Mouse (Mus musculus) cerebellum, adult 18-20 months (tissue): ENCODE measurements around the gene Eef1e1.
"Not testable (repeated sequence)": the region's sequence is repeated elsewhere in the genome, so short reads cannot be mapped to it uniquely, and the experiment has no call there.

Source experiments
- DNase-seq, 2 experiments: peaks; one replicate each; pipeline ENCODE4 v3.0.0; 2021

Gene Eef1e1

DNA sequence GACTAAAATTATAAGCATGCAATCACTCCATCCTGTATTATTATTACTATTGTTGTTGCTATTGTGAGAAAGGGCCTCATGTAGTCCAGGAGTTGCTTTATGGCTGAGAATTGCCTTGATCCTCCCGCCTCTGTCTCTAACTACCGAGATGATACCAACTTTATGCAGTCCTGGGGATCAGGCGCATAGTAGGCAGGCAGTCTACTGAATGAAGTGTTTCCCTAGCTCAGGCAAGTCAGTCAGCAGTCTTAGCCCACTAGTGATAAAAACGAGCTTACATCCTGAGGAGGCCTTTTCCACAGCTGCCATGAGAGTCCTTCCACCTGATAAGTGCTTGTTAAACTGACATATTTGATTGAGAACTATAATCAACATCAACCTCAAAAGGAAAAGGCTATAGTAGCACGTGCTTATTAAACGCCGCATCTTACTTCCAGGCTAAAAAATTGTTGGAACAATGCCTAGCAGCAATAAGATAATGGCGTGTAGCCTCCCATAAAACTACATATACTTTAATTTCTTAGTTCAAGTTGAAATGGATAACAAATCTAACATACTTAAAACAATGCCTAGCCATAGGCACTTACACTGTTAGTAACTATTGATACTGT is 34.5 kb downstream of the Eef1e1 start:
- no peak for DNase-seq

DNA sequence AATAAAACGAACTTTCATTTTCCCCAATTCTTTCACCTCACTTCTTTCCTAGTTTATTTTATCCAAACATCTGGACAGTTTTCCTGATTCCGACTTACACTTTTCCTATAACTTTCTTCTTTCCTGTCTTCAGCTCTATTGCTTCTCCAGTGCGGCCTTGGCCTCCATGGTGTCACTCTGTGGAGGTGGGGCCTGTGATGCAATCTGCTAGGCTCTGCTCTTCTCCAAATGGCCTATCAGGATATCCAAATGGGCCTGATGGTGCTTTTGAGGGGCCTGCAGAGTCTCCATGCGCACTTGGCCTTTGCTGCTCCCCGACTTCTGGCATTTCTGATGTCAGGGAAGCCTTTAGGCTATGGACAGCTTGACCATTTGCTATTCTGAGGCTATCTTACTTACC is 35.6 kb downstream of the Eef1e1 start:
- DNase-seq, result no peak

DNA sequence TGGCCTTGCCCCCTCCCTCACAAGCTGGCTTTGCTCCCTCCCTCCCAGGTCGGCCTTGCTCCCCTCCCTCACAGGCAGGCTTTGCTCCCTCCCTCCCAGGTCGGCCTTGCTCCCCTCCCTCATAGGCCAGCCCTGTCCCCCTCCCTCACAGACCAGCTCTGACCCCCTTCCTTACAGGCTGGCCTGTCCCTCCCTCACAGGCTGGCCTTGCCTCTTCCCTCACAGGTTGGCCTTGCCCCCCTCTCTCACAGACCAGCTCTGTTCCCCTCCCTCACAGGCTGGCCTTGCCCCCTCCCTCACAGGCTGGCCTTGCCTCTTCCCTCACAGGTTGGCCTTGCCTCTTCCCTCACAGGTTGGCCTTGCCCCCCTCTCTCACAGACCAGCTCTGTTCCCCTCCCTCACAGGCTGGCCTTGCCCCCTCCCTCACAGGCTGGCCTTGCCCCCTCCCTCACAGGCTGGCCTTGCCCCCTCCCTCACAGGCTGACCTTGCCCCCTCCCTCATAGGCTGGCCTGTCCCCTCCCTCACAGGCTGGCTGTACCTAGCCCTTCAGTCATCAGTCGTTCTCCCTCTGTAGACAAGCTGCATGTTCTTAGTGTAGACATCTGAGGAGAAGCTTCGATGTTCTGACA is 40.7 kb downstream of the Eef1e1 start:
- DNase-seq, result not testable (repeated sequence)

DNA sequence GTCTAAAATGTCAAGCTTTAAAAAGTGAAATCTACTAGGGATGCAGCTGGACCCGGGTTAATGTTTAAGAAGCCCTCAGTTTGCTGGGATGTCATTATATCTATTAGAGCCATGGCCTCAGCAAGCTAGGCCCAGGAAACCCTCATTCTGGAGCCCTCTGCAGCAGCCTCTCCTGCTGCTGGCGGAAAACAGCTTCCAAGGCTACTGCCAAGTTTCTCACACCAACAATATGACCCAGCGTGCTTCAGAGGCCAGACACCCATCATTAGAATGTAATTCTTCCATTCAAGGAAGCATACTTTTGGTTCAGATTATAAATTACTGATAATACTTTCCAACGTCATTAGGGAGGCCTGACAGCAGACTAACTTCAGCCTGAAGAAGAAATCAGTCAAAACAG is 42.0 kb downstream of the Eef1e1 start:
- DNase-seq, result no peak

DNA sequence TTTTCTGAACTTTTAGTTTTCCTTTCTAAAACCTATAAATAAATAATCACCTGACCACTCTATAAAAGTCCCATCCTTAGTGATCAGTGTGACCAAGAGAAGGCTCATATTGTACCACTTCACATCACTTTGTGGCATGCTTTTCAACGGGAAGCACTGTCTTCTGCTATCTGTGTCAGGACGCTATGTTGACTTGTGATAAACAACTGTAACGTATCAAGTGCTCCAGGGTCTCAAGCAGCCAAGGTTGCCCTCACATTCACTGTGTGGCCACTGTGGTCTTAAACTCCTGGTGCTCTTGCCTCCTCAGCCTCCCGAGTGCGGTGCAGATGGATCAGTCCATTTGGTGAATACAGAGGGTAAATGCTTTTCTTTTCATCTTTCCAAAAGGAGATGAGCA is 43.2 kb downstream of the Eef1e1 start:
- no peak for DNase-seq

DNA sequence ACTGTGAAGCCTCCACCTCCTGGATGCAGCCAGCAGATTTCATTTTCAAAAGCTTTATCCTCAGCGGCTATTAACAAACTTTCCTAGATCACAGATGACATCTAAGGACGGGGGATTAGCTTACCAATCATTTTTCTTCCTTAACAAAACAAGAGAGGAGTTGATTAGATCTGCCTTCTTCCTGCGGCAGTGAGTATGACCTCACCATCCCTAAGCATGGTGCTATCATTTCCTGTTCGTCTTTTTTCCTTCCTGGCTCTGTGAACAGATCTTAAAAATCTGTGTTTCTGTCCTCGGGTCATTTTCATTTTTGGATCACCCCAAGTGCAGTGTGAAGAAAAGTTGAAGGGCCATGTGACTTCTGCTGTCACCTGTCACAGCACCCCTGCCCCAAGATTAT is 44.6 kb downstream of the Eef1e1 start:
- DNase-seq, result no peak

DNA sequence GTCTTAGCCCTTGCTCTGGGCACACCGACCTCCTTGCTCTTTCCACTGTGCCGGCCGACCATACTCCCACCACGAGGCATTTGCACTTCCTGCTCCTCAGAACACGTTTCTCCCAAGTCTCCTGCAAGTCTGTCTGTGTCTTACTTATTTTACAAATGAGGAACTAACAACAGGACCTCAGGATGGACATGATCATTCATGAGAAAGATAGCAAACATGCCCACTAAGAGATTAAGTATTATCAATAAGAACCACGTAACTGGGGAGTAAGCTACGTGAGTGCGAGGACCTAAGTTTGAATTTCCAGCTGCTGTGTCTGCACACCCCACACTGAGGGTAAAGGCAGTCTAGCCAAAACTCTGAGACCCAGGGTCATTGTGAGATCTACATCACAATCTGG is 45.3 kb downstream of the Eef1e1 start:
- DNase-seq, result no peak

DNA sequence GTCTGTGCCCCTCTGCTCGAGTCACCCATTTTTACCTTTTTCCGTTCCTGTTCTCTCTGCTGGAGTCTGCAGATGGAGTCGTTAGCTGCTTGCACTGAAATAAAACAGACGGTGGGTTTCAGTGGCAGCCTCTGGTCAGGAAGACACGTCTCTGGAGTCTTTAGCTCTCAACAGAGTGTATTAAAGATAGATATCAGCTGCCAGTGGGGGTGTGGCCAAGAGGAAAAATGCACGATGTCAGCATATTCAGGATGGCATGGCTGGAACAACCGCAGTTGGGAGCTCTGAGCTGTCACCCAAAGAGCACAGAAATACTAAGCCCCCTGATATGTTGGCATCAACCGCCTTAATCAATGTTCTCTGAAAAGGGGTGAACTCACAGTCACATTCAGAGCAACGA is 46.2 kb downstream of the Eef1e1 start:
- no peak for DNase-seq

DNA sequence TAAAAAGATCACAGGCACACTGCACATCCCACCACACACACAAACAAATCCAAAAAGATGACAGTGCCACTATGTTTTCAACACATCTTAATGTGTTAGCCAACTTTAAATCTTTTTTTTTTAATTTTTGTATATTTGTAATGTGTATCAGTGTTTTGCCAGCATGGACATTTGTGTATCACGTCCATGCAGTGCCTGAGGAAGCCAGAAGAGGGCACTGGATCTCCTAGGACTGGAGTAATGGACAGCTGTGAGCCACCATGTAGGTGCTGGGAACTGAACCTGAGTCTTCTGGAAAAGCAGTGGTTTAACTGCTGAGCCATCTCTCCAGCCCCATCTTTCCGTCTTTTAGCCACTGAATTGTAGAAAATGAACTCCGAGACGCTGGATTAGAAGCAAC is 46.7 kb downstream of the Eef1e1 start:
- DNase-seq, result no peak

DNA sequence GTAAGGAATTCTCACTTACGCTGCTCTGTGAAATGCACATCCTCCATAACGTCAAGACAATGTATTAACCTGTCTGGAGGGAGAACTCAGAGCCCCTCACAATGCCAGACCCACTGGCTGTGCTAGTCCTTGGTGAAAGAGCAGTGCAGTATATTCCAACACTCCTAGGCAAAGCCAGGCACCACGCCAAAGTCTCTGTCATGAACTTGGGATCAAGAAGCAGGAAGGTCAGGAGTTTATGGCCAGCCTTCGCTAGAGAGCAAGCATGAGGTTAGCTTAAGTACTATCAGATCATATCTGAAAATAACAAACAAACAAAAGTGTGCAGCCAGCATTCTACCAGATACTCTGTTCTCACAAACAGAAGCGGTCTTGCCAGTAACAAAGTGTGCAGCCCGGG is 48.5 kb downstream of the Eef1e1 start:
- no peak for DNase-seq

DNA sequence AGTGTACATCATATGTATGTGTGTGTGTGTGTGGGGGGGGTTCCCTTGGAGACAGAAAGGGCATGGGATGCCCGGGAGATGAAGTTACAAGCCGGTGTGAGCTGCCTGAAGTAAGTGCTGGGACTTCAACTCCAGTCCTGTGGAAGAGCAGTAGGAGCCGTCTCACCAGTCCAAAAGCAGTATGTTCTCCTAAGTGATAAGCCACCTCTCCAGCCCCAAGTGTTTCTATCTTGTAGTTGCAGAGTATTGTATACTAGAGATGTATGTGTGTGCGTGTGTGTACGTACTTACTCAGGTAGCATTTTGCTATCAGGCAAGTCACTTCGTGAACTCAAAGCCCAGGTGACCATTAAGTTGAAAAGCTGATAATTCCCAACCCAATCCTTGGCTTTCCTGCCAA is 51.7 kb downstream of the Eef1e1 start:
- DNase-seq, result no peak

DNA sequence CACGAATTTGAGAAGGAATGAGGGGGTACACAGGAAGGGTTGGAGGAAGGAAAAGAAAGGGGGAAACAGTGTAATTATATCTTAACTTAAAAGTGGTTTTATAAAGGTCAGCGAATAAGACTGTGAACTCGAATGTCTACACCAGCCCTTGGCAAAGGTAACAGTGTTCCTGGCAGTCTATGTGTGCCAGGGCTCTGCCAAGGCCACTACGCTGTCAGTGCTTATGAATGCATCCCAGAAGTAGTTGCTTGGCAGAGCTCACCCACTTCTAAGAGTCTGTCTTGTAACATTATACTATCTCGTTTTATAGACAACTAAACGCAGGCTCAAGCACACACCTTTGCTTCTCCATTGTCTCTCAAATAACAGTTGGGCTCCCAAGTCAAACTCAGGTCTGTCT is 53.5 kb downstream of the Eef1e1 start:
- no peak for DNase-seq

DNA sequence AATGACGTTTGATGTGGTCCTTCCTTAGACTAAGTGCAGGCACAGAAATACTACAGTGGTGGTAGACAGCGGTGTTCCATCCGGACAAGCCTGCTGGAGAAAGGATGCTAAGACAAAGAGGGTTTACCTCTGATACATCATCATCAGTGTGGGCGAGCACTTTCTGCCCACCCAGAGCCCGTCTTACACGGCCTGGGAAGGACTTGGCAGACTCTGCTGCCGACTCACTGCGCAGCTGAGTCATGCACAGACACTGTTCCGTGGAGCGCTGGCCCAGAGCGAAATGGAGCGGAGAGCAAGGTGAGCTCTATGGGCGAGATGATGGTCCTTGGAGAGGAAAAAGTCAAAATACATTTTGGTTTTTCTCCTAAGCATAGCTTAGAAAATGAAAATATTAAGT is 55.9 kb downstream of the Eef1e1 start:
- DNase-seq, result no peak

DNA sequence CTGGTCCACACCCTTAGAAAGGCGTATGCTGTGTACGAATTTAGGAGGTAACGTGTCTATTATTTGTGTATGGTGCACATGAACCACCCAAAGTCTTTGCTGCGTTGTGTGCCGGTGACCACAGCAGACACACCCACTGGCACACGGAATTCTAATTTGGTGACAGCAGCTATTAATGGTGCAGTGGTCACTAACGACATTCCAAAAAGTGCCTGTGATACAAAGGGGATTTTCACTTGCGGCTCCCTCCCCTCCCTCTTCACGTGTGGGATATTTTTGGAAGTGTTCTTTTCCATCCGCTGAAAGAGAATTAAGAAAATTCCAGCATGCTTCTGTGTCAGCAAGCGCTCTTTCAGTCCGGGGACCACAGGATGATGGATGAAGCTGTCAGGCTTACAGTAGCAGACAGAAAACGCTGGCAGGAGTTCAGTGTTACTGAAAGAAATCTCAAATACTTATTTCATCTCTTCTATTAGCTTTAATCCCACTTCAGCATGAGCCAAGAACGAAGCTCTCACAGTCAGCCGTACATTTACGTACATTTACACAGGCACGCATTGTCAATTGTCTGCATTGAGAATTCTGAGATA is 56.5 kb downstream of the Eef1e1 start:
- DNase-seq, result no peak

DNA sequence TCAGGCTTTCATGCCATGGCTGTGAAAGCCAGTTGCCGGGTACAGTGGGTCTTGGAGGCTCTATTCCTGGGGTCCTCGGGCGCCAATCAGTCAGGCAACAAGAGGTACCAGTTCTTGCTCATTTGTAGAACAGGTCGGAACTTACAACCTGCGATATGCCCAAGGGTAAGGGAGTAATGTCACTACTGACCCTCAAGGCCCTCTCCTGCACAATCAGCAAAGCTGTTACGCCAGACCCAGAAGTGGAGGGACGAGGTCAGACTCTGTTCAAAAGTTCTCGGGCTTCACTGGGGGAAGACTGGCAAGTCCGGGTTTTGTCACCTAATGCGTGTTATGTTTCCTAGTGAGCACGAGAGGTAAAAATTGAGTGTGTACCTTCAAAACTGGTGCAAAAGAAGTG is 58.0 kb downstream of the Eef1e1 start:
- no peak for DNase-seq

DNA sequence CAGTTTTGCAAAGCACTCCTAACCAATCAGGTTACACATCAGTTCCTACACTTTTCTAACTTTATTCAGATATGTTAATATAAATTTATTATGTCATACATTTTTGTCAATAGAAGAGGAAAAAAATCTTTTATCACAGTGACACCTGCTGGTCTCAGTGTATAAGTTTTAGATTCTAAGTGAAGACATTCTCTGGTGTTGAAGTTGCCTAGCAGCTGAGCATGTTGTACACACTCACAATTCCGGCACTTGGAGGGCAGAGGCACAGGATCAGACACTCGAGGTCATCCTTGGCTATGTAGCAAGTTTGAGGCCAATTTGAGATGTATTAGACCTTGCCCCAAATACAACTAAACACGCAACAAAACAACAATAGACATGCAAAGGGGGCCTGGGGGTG is 61.8 kb downstream of the Eef1e1 start:
- no peak for DNase-seq

DNA sequence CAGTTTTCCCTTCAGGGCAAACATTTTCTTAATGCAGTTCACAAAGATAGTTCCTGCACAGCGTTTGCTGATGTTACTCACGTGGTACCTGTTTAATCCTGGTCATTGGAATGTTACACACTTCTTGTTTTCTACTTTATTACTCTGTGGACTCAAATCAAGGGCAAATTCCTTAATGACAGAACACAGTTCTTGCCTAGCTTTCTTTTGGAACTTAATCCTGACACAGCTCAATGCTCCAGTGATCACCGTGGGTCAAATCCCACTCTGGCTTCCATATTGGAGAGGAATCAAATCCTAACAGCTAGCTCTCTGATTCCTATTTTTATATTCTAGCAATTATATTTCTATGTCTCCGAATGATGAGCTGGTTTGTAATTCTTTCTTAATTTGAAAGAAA is 62.4 kb downstream of the Eef1e1 start:
- no peak for DNase-seq
